Mouse (Mus musculus) megakaryocyte, embryonic 14.5 days (primary cell): Measurements from ENCODE around the gene Pde4d. TPM values are rescaled to one million over a fixed set of nuclear protein-coding genes. Genes with fewer than 3 reads are reported as not detected.

Source experiments
- H3K27me3 ChIP-seq: replicated peaks from 2 replicates; pipeline ENCODE3; 2012; ENCODE audit warnings: inconsistent platforms
- H3K36me3 ChIP-seq: replicated peaks from 2 replicates; pipeline ENCODE3; 2012; ENCODE audit warnings: low read length, inconsistent platforms, mixed read lengths
- H3K4me1 ChIP-seq: 2 replicates; pipeline ENCODE4 v1.6.1; 2012; ENCODE audit warnings: inconsistent platforms
- H3K4me3 ChIP-seq: replicated peaks from 2 replicates; pipeline ENCODE3; 2012; ENCODE audit warnings: moderate library complexity, mild to moderate bottlenecking, inconsistent platforms
- H3K9me3 ChIP-seq: 2 replicates; pipeline ENCODE4 v1.6.1; 2012; ENCODE audit warnings: inconsistent platforms
- FLI1 ChIP-seq: IDR thresholded peaks from 2 replicates; pipeline ENCODE4 v1.6.1; 2012; ENCODE audit warnings: low read length, inconsistent platforms, mixed read lengths
- GATA1 ChIP-seq: IDR thresholded peaks from 3 replicates; pipeline ENCODE4 v1.6.1; 2012; ENCODE audit warnings: mixed read lengths, low read length, inconsistent platforms, borderline replicate concordance
- polyA plus RNA-seq: library from polyadenylated mRNA; stranded (reverse); fragments of >175 nt; gene quantifications from 2 replicates; pipeline ENCODE4 v1.2.3, GENCODE M21; 2012; ENCODE audit warnings: low replicate concordance; ENCODE audit not compliant: insufficient read depth

Gene Pde4d
- polyA plus RNA-seq, 1 experiment, result 2.8 TPM

DNA sequence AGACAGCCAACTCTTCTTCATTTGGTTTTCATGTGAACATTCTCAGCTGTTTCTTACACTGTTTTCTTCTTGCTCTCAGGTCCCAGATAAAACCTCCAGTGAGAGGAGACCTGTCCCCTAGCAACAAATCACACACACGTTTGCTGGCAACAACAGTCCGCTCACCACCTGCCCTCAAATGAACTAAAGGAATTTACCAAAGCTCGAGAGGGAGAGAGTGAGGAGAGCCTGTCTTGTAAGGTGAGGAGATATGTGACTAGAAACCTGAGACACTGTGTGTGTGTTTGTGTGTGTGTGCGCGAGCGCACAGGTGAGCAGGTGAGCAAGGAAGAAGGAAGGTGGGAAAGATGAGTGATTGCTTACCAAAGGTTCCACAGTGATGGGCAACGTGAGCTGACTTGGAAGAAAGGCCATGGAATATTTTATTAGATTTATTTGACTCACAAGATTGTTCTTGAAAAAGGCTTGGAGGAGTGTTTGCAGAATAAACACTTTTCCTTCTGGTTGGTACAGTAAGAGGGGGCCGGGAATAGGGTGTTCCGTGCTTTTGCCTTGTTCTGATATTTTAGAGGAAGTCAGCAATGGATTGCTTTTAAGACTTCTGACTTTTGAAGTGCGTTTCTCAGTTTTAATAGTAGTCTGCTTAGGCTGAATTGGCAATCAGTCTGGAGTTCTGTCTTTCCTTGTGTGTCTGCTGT lies 204.4 kb downstream of the Pde4d start:
- H3K4me3 ChIP-seq, result no peak overlapping the region
- H3K36me3 ChIP-seq, result no peaks in the 10 kb centered on the region
- no peak for TF ChIP-seq FLI1
- TF ChIP-seq GATA1, result no peak
- peaks cover 62% of the 10 kb centered on the region for H3K27me3 ChIP-seq
- no peaks in the 10 kb centered on the region for H3K9me3 ChIP-seq
- no peaks in the 10 kb centered on the region for H3K4me1 ChIP-seq

DNA sequence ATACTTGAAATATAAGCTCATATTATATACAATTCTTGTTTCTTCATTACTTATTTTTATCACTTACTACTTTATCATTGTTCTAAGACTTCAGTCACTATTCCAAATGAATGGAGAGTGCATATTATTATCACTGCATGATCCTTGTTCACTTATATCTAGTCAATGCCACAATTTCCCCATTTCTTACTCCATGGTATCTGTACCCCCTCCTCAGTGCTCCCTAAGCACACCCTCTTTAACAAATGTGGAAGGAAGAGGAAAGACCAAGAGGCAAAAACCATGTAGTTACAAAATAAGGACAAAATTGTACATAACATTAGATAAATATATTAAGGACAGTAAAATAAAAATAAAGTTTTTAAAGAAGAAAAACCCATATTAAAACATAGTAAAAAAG lies 216.8 kb downstream of the Pde4d start:
- no peak for TF ChIP-seq FLI1
- TF ChIP-seq GATA1, result no peak
- Histone ChIP-seq H3K4me3 (no peak overlapping the region), H3K4me1 (peaks cover 6% of the 10 kb centered on the region; the same call in 1 of the 2 replicates), H3K36me3 (no peaks in the 10 kb centered on the region), H3K9me3 (peaks cover 14% of the 10 kb centered on the region), H3K27me3 (peaks cover 52% of the 10 kb centered on the region)

DNA sequence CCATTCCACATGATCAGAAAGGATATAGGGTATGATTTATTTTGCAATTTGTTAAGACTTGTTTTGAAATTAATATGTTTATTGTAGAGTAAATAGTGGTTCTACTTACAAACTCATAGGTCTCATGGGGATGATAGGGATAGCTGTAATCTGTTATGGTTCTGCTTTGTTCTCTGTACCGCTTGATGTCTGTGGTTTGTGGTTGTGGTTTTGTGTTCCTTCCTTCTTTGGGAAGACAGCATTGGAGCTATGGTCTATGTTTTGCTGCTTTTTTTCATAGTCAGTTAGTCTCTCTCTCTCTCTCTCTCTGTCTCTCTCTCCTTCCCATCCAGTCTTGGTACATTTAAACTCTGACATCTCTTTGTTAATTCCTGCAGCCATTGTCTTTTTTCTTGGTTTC lies 217.3 kb downstream of the Pde4d start:
- no peak for TF ChIP-seq FLI1
- TF ChIP-seq GATA1, result no peak
- H3K36me3 ChIP-seq, result no peaks in the 10 kb centered on the region
- peaks cover 49% of the 10 kb centered on the region for H3K27me3 ChIP-seq
- H3K9me3 ChIP-seq, result peaks cover 10% of the 10 kb centered on the region
- H3K4me1 ChIP-seq, result peaks cover 6% of the 10 kb centered on the region; the same call in 1 of the 2 replicates
- no peak overlapping the region for H3K4me3 ChIP-seq

DNA sequence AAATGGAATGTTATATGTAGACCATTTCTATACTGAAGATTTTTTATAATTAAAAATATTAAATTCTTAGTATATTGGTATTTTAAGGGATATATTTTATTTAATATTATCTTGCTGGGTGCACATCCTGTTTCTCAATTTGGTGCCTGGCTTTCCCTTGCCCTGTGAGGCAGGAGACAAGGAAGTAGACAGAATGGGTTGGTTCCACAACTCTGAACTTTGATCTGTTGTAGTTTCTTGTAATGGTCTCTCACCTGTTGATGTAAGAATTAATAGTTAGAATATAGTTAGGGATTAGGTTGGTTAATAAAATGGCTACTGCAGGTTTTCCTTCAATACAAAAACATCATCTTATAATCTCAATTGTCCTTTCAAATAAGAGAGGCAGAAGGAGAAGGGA lies 227.3 kb downstream of the Pde4d start:
- TF ChIP-seq FLI1 (no peak), GATA1 (no peak)
- Histone ChIP-seq H3K4me3 (no peak overlapping the region), H3K27me3 (peaks cover 47% of the 10 kb centered on the region), H3K9me3 (0 out of 2 replicates have a peak, but pooled peaks cover 3% of the 10 kb centered on the region), H3K36me3 (no peaks in the 10 kb centered on the region), H3K4me1 (no peaks in the 10 kb centered on the region)

DNA sequence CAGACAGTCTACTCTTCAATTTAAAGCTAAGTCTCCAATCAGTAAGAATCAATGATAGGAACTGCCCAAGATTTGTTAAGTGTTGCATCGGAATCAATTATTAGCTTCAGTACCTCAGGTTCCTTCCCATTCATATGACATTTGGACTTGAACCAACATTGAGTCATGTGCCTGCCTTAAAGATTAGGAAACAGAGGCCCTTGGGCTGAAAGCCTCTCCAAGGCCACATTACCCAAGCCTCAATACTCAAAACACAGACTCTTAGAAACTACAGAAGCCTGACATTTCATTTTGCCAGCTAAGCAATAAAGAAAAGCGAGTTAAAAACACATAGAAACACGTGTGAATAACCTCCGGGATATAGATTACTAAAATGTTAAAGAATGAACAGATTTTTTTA lies 233.3 kb downstream of the Pde4d start:
- Histone ChIP-seq H3K4me3 (no peak overlapping the region), H3K9me3 (0 out of 2 replicates have a peak, but pooled peaks cover 4% of the 10 kb centered on the region)
- TF ChIP-seq GATA1, result no peak
- TF ChIP-seq FLI1, result no peak

DNA sequence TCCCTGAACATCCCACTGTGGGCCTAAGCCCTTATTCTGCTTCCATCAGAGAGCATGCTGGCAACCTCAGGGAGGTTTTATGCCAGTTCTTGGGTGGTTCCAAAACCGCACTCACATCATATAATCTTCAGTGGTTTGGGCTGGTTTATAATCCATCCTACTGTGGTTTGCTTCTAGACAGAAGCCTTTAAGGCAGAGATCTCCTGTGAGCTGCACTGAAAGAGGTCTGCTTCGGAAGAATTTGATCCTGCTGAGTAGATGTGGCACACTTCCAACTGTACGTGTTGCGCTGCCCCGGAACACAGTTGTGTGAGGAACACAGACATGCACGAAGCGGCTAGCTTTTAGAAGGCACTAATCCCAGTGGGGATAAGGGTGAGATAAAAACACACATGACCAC lies 236.1 kb downstream of the Pde4d start:
- Histone ChIP-seq H3K36me3 (no peaks in the 10 kb centered on the region), H3K4me1 (0 out of 2 replicates have a peak, but pooled peaks cover 5% of the 10 kb centered on the region), H3K4me3 (no peak overlapping the region), H3K9me3 (0 out of 2 replicates have a peak, but pooled peaks cover 4% of the 10 kb centered on the region), H3K27me3 (peaks cover 51% of the 10 kb centered on the region)
- TF ChIP-seq FLI1, result no peak
- no peak for TF ChIP-seq GATA1

More for the DNA sequence above, 233.3 kb downstream of the Pde4d start:
- Histone ChIP-seq H3K27me3 (peaks cover 41% of the 10 kb centered on the region), H3K4me1 (0 out of 2 replicates have a peak, but pooled peaks cover 5% of the 10 kb centered on the region), H3K36me3 (no peaks in the 10 kb centered on the region)

DNA sequence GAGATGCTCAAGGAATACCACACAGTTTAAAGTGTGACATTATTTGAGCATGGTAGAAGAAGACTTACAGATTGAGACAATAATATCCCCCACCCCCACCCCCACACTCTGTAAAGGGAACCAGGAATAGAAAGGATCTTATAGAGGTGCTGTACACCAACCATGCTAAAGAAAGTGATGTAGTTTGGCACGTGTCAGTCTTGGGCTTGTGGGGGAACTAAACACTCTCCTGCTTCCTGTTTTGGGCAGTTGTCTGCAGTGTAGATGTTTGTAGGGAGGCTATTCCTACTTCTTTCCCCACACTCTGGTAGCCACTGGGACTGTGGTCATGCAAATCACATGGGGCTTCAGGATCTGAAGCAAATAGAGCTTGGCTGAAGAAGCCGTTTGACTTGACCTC lies 236.5 kb downstream of the Pde4d start:
- H3K4me3 ChIP-seq, result no peak overlapping the region
- 0 out of 2 replicates have a peak, but pooled peaks cover 5% of the 10 kb centered on the region for H3K4me1 ChIP-seq
- 0 out of 2 replicates have a peak, but pooled peaks cover 4% of the 10 kb centered on the region for H3K9me3 ChIP-seq
- peaks cover 51% of the 10 kb centered on the region for H3K27me3 ChIP-seq
- TF ChIP-seq GATA1 (no peak), FLI1 (no peak)
- H3K36me3 ChIP-seq, result no peaks in the 10 kb centered on the region

DNA sequence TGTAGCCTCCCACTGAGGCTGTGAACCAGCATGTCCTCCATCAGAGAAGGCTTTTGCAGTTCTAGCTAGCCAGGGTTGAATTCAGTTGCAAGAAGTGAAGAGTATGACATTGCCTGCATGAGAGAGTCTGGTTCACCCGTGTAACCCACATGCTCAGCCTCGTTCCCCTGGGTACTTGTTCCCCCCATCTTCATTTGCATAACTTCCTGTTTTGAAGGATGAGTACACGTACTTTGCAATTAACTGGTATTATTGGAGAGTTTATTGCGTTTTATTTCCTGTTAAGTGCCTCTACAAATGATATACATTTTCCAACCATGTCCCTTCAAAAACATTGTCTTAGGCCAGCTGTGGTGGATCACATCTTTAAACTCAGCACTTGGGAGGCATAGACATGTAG lies 237.1 kb downstream of the Pde4d start:
- H3K4me1 ChIP-seq, result 0 out of 2 replicates have a peak, but pooled peaks cover 5% of the 10 kb centered on the region
- H3K27me3 ChIP-seq, result peaks cover 47% of the 10 kb centered on the region
- H3K9me3 ChIP-seq, result 0 out of 2 replicates have a peak, but pooled peaks cover 4% of the 10 kb centered on the region
- H3K36me3 ChIP-seq, result no peaks in the 10 kb centered on the region
- H3K4me3 ChIP-seq, result peak overlapping the region; percentile 28
- TF ChIP-seq FLI1 (no peak), GATA1 (no peak)

DNA sequence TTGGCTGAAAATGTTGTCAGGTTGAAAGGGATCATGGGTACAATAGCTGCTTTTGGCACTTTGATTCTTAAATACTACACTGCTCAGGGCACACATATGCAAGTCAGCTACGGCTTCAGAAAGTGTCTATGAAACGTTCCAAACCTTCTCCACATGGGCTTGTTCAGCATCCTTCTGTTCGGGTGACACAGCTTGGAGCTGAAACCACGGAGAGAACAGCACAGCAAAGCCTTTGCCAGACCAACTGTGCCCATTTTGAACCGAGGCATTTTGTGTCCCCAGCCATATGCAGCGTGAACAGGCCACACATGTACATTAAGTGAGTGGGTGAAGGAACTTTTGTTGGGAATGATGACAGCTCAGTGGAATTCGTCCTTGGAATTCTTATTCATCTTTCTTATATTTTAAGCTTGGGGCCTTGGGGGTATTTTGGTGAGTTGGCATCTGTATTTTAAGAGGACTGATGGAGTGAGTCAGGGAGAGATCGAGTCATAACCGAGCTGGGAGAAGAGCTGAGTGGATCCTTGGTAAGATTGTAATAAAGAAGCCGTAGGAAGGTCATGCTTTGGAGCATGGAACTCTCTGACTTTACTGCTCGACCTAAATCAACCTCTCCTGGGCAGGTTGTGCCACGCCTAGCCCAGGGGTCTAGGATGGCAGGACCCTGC lies 243.3 kb downstream of the Pde4d start:
- no peaks in the 10 kb centered on the region for H3K4me1 ChIP-seq
- H3K9me3 ChIP-seq, result no peaks in the 10 kb centered on the region
- H3K27me3 ChIP-seq, result peaks cover 27% of the 10 kb centered on the region
- H3K4me3 ChIP-seq, result no peak overlapping the region
- no peaks in the 10 kb centered on the region for H3K36me3 ChIP-seq
- no peak for TF ChIP-seq FLI1
- no peak for TF ChIP-seq GATA1

DNA sequence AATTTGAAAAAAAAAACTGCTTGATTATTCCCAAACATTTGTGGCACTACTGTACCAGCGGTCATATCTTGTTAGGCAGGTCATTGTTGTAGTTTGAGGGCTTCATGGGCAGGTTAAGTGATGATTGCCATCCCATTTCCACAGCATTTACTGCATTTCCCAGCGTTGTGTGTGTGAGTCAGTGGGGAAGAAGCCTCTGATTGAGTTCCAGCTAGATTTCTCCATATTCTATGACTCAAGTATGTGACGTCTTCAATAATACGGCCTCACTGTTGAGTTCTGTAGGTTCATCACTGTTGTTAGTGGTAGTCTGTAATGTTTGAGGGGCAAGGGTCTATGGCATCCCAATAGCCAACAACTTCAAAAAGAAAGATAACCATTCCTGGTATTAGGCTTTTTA lies 255.7 kb downstream of the Pde4d start:
- Histone ChIP-seq H3K27me3 (no peaks in the 10 kb centered on the region), H3K4me3 (no peak overlapping the region), H3K9me3 (no peaks in the 10 kb centered on the region), H3K4me1 (no peaks in the 10 kb centered on the region), H3K36me3 (no peaks in the 10 kb centered on the region)
- TF ChIP-seq GATA1 (no peak), FLI1 (no peak)

DNA sequence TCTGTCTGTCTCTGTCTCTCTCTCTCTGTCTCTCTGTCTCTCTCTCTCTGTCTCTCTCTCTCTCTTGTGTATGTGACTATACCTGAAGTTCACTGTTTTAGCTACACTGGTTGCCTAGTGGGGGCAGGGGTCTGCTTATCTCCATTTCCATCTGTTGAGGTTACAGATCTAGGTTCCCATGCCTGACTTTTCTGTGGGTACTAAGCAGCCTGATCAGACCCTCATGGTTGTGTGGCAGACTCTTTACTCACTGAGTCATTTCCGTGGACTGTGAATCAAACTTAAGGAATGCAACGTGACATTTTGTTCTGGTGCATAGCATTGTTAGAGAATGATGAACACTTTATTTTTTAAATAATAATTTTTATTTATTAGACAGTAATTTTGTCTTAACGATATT lies 264.3 kb downstream of the Pde4d start:
- peaks cover 10% of the 10 kb centered on the region for H3K4me1 ChIP-seq
- no peaks in the 10 kb centered on the region for H3K9me3 ChIP-seq
- no peaks in the 10 kb centered on the region for H3K27me3 ChIP-seq
- H3K4me3 ChIP-seq, result no peak overlapping the region
- TF ChIP-seq GATA1 (no peak), FLI1 (no peak)
- no peaks in the 10 kb centered on the region for H3K36me3 ChIP-seq
